Mouse (Mus musculus): ENCODE results near the gene Exoc3l4.

The Exoc3l4 gene

DNA sequence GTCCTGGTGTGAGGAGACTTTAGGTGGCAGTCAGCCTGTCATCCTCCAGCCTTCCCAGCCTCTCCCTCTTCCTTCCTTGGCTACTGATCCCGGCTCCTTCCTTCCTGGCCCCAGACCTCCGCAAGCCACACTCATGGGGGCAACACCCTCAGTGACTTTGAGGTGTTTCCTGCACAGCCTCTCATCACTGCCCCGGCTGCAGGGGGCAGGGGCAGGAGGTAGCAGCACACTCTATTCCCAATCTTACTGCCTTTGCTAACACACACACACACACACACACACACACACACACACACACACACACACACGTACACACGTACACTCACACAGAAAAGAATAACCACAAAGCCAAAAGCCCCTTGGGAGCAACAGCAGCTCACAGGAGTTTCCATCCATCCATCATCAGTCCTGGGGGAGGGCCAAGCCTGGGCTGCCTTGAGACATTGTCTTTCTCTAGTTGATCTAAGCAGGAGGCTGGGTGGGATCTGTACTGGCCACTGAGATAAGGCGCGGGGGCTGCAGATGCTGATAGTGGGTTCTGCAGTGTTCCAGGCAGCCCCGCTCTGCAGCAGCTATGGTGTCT lies 18.0 kb downstream of the Exoc3l4 start:
- peak; percentile 94 for DNase-seq (ENCODE audit: low read depth)

DNA sequence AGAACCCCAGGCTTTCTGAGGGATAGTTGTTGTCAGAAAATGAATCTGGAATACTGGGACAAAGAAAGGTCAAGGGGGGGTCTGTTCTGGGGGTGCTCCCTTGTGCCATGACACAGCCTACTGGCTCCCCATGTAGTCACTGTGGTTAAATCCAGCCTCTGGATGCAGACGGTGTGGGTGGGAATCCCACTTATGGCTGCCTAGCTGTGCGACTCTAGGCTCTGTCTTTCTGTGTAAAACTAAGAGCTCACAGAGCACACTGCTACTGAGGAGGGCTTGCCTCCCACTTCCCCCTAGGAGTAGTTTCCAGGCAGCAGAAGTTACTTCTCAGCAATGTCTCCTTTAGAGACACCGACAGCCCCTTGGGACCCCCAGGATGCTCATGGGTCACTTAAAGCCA lies 19.4 kb downstream of the Exoc3l4 start:
- DNase-seq (ENCODE audit: low read depth), result no peak

DNA sequence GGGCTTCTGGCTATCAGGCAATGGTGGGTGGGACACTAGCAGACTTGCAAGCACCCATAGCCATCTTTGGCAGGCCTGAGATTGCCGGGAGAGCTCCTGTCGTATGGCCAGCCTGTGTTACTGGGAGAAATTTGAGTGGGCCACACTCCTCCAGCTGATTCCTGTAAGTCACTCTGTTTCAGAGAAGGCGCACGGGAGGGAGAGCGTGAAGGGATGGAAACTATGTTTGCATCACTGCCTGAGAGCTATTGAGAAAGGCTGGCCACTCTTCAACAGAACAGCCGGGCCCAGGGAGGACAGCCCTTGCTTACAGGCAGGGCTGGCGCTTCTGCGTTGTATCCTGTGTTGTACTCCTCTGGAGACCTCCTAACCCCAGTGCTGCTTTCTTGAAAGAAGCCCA lies 19.8 kb downstream of the Exoc3l4 start:
- DNase-seq (ENCODE audit: low read depth), result peak; percentile 86

DNA sequence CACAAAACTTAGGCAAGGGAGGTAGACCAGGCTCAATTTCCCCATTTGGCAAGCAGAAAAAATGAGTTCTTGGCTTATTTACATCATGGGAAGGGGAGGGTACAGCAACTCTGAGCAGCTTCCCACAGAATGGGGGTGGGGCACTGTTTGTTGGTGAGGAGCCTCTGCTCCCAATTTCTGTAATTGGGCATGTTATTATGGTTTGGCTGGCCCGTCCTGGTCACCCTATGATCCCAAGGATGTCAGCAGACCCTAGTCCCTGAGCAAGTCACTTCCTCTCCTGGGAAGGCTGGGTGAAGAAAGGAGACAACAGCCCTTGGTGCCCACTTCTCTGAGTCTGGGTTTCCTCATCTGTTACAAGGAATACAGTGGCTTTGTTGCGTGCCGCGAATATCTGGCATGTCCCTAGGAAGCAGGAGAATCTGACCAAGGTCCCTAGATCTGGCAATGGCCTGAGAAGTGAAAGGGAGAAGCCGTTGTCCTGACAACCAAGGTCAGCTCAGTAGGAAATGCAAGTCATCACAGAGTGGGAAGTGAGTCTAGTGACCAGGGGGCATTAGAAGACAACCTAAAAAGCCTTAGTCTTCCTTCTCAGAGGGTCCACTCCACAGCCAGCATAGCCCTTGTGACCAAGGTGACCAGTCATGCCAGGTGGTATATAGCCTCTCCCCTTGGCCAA lies 20.5 kb downstream of the Exoc3l4 start:
- no peak for DNase-seq (ENCODE audit: low read depth)

DNA sequence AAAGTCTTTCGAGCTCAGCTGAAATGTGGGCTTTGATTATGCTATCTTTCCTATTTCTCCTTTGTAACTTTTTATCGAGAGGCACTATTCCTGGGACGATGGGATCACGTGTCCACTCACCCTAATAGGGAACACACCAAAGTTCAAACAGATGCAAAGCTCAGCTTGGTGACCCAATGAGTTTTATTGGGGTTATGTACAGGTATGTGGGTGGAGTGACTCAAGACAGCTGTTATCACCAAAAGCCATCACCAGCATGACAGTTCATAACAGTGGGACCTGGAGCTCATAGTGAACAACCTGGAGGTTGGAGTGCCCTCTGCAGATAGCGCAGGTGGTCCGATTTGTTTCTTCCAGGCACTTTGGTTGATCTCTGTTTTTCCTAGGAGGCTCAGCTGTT lies 22.0 kb downstream of the Exoc3l4 start:
- DNase-seq (ENCODE audit: low read depth), result no peak

DNA sequence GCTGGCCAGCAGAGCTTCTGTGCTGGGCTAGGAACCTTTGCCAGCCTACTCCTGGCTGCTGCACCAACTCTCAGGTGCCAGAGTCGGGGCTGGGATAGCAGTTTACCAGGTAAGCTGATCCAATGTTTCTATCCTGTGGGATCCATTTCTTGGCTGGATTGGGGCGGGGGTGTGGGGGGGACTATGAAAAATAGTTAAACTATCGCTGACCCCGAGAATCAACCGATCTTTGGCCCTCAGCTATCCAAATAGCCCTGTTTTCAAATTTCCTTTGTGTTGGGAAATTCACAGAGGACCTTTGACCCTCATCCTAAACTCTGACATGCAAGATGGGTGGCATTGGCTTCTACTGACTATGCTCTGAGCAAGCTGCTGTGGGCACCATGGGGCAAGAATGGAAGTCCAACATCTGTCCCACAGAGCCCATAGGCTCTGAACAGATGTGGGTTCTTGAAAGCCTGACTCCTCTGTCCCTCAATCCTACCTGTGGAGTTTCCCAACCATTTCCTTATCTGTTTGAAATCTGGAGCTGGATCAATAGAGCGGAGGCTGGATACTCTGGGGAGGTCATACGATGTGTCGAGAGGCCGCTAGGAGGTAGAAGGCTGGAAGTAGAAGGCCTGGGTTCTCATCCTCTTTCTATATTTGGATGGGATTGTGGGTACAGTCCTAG lies 24.0 kb downstream of the Exoc3l4 start:
- no peak for DNase-seq (ENCODE audit: low read depth)

DNA sequence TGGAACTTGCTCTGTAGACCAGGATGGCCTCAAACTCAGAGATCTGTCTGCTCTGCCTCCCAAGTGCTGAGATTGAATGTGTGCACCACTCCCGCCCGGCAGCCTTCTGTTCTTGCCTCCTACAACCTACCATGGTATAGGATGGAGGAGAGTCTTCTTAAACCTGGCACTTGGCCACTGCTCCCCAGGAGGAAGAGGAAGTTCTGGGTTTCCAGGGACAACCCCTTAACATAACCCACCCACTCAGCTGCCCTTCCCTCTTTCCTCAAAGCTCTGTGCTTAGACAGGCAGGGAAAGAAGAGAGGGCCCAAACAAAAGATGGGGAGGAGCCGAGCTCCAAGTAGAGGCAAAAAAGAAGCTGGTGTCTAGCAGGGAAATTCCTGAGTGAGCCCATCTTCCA lies 24.7 kb downstream of the Exoc3l4 start:
- DNase-seq (ENCODE audit: low read depth), result no peak

DNA sequence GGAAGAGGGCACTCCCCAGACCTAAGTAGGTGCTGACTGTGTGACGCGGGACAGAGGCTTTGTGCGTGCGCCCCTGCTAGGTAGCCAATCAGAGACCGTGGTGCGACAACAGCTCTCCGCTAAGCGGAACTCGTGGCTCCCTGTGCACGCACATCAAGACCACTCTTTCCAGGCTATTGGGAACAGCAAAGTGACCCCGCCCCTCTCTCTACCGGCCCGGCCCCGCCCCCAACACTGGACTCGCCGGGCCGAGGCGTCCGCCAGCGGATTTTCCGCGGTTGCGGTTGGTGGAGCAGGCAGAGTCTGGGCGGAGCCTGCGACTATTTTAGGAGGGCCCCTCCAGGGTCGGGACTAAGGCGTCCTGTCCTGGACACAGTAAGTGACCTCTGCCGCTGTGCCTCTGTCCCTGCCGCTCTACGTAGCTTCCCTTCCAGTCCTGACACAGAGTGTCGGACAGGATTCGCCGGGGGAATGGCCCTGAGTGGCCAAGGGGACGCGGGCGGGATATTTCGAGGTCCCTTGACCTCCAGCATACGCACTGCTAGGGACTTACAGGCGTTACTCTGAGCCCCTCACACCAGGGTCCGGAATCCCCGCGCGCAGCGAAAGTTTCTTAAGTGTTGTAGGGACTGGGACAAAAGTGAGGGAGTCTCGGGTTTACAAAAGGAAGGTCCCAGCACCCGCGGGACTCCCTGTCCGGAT lies 25.6 kb downstream of the Exoc3l4 start, which contains the start of gene Tnfaip2:
Gene Tnfaip2 (plus strand): TSS at position 161 of the 702 bp plus-strand sequence.
- DNase-seq (ENCODE audit: low read depth), result peak; percentile 93

DNA sequence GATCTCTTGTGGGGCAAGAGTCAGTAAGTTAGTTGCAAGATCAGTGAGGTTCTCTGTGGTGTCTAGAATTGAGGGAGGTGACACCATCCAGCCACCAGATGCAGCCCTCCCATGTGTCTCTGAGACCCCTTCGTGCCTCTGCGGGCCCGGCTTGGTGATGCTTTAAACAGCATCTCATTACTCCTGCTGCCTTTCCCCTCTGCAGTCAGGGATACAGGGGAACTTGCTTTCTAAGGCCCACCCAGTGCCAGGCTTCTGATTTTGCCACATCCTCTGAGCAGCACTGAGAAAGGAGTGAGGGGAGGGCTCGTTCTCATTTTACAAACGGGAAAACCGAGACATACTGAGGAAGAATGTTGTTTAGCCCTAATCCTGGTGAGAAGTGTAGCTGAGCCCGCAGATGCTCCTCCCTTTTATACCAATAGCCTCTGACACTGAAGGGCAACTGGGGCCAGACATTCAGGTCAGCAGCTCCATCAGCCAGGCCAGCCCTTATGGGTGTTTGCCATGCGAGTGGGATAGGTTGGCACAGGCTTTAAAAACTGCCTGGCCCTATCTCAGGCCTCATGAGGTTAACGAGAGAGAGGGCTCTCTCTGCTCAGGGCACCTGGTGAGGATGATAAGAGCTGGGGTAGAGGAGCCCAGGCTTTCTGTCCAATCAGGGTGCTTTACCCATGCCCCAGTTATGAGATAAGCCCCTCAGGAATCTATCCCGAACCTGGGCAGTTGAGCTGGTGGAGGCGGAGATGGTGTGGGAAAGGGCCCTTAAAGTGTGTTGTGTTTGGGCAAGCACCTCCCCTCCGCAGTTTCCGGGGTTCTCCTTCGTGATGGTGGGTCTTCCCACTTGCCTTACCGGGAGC lies 26.4 kb downstream of the Exoc3l4 start:
- peak; percentile 47 for DNase-seq (ENCODE audit: low read depth)

DNA sequence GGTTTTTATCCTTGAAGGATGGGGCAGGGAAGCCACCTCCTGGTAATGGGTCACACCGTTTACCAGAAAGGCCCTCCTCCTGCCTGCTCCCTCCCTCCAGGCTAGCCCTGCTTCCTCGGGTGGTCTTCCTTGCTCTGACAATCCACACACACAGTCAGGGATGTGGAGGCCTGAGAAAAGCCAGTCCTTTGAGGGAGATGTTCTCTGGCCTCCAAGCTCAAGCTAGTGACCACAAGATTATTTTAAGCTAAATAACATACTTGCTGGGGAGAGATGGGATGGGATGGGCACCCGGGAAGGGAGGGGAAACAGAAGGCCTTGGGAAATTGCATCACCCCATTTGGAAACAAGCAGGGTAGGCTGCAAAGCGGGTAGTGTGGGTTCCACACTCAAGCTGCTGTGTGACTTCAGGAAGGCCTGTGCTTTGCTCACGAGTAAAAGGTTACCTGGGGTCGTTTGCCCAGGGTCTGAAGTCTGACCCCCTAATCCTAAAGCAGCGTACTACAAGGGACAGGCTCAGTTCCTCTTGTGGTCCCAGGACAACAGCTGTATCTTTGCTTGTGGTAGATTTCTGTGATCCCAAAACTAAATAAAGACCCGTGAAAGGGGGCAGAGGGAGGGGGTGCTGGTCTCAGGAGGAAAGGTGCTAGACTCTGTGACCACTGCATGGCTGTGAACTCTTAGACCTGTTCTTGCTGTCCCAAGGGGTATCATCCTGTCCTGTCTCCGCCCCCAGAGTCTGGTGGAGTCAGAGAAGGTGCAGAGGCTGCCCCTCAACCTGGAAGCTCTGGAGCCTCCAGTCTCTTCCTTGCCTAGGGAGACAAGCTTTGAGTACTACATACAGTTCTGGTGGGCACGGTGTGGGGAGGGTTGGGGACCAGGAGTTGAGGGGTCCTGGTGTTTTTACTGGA lies 27.4 kb downstream of the Exoc3l4 start:
- peak; percentile 82 for DNase-seq (ENCODE audit: low read depth)

DNA sequence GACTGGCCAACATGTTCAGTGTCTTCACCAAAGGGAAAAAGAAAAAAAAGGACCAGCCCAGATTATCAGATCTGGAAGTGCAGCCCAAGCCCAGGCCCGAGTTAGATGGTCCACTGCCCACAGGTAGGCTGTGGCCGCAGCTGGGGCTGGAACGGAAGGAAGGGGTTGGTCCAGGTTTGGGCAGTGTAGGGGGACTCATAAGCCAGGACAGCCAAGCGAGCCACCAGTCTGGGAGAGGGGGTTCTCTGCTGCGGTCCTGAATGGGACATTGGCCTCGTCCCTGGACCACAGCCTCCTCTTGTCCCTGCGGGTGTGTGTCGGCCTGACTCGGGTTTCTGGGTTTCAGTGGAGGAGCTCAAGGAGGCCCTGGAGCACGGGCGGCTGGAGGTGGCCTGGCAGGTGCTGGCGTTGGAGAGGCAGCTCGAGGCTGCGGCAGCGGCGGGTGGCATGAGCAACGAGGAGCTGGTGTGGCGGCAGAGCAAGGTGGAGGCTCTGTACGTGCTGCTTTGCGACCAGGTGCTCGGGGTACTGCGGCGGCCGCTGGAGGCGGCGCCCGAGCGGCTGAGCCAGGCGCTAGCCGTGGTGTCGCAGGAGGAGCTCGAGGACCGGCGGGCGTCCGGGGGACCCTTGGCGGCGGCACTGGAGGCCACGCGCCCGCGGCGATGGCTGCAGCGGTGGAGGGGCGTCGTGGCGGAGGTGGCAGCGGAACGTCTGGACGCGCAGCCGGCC lies 28.5 kb downstream of the Exoc3l4 start:
- DNase-seq (ENCODE audit: low read depth), result no peak

DNA sequence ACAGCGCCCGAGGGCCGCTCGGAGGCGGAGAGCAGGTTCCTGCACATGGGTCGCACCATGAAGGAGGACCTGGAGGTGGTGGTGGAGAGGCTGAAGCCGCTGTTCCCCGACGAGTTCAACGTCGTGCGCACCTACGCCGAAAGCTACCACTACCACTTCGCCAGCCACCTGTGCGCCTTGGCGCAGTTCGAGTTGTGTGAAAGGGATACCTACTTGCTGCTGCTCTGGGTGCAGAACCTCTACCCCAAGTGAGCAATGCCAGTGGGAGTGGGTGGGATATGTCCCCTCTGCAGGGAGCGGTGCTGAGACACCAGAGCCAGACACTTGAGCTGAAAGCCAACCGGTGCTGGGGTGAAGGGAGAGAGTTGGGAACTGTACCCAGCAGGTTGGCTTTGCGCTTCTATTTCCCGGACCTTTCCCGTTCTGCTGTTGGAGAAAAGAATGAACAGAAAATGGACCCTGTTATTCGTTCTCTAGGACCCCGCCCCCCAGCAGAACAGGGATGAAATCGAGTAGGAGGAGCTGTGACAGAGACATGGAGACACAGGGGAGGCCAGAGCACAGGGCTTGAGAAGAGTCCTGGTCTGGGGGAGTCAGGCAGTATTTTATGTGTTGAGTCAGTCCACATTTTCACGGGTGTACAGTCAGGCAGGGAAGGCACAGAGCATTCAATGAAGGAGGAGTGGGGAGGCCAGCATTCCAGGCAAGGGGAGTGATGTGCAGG lies 29.2 kb downstream of the Exoc3l4 start:
- DNase-seq (ENCODE audit: low read depth), result no peak

DNA sequence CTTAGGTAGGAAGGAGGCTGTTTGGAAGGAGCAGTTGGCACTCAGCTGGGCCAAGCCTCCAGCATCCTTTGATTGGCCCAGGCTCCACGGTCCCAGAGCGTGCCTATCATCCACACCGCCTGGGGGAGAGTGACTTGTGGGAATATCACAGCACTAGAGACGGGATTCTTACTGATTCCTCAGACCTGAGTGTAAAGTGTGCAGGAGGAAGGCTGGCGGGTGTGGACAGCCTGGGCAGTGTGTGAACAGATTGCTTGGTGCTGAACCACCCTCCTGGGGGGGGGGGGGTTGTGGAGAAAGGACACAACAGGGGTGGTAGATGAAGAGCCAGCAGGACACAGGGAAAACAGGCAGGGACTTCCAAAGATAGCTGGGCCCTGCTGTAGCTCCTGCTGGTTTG lies 29.9 kb downstream of the Exoc3l4 start:
- no peak for DNase-seq (ENCODE audit: low read depth)

DNA sequence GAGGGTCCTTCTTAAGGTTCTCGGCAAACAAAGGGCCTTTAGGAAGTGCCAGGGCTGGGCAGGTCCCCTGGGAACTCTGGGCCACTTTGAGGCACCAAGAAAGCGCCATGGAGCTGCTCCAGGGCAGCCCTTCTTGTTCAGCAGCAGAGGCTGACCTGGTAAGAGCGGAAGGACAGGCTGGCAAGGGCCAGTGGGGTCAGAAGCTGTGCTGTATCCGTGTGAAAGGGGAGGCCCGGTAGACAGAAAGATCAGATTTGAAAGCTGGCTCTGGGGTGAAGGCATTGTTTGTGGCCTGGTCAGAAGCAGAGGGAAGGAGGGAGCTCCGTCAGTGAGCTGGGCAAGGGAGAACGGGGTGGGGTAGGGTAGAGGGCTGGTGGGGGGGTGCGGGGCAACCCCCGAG lies 30.5 kb downstream of the Exoc3l4 start:
- DNase-seq (ENCODE audit: low read depth), result no peak

DNA sequence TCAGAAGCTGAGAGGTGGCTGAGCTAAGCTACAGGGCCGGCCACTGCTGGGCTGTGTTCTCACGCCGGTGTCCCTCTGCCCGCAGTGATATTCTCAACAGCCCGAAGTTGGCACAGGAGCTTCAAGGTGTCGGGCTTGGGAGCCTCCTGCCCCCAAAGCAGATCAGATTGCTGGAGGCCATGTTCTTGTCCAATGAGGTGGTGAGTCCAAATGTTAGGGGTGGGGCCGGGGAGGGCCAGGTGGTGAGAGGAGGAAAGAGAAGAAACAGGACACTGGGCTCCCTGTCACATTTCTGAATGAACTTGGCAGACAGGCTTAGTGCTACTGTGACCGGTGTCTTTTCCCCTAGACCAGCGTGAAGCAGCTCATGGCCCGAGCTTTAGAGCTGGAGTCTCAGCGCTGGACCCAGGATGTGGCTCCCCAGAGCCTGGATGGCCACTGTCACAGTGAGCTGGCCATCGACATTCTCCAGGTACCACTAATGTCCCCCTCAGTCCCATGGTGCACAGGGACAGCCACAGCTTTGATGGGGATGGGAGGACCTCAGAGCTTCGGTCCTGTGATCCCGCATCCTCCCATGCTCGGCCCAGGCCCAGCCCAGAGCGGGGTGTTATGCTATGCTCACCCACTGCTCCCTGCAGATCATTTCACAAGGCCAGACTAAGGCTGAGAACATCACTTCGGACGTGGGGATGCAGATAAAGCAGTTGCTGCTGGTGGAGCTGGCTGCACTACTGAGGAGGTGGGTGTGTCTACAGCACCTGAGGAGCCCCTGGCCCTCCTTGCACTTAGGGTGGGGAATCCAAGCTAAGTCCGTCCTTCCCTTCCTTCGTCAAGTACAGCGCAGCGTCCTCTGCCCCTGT lies 31.3 kb downstream of the Exoc3l4 start:
- no peak for DNase-seq (ENCODE audit: low read depth)

DNA sequence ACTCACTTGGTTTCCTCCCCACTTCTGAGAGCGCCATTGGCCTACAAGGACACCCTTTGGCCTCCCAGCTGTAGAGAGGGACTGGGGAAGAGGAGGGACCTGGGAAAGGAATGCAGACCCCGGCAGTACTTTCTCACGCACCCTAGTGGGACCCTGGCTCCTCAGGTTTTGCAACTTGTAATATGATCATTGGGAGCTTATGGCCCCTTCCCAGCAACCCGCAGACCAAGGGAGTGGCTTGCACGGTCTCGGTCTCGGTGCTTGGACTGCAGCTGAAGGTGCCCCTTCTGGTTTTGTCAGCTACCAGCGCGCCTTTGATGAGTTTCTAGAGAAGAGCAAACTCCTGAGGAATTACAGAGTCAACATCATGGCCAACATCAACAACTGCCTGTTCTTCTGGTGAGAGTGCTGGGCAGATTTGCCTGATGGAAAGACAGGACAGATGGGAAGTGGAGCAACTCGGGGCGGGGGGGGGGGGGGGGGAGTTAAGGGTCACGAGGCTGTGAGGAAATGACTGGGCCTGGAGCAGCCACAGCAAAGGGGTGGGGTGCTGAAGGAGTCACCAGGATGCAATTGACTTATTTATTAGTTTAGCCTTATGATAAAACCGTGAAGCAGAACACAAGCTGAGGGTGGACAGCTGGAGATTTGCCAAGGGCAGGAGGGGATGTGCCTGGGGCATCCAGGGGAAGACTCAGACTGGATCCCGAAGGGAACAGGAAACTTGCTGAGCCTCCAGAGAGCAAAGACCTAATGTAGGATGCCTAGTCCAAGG lies 32.3 kb downstream of the Exoc3l4 start:
- DNase-seq (ENCODE audit: low read depth), result peak; percentile 72

DNA sequence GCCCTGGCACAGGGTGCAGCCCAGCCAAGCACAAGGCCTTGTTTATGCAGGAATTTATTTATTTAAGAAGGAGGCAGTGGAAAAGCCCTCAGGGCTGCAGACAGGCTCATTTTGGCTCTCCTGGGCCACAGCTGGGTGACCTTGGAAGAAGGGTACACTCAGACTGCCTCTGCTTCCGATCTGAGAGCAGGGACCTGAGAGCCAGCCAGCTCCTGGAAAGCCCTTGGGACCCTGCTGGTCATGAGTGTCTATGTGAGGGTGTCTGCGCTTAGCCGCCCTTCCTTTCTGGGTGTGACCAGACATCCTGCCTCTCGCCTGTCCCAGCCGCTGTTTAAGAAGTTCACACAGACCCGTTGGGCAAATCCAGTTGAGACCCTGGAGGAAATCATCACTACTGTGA lies 33.5 kb downstream of the Exoc3l4 start:
- DNase-seq (ENCODE audit: low read depth), result no peak

DNA sequence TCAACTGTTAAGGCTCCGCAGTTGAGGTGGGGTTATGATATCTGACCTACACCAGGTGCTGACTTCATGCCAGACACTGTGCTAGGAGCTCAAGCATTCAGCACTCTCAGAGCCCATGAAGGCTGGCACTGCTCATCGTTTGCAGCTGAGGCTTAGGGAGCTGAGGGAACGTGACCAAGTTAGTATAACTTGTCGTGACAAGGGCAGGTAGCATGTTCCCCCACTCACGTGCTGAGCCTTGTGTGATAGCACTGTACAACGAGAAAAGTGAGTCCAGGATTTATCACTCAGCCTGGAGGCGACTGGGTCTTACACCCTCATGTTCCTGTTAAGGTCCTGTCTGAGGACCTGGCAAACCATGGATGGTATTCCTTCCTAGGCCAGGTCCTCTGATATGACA lies 34.7 kb downstream of the Exoc3l4 start:
- DNase-seq (ENCODE audit: low read depth), result no peak
